Mouse (Mus musculus): ENCODE results near the gene Gdpgp1. TPM values are rescaled to one million over a fixed set of nuclear protein-coding genes. Genes with fewer than 3 reads are reported as not detected.

Gene Gdpgp1
- polyA plus RNA-seq, 1 experiment from 2014 or later, result 6.5 TPM

- under 1% methylated on average over 45 of the region's 51 CpGs for WGBS
Observed at GRCm38 (mm10) chr7:80186531-80187296, 46.0 kb upstream of the Gdpgp1 start, which contains the start of gene Sema4b. Gene Sema4b (plus strand): TSS chr7:80186841.

GRCm38 (mm10) chr7:80187501-80187900 lies 45.2 kb upstream of the Gdpgp1 start:
- 66% methylated on average over 12 of the region's 12 CpGs for WGBS
- peak overlapping the region; percentile 90 for H3K27ac ChIP-seq (ENCODE audit: low read depth, low read length)
- H3K9ac ChIP-seq (ENCODE audit: low read depth, low read length), result peak overlapping the region; percentile 57; the same call in 1 of the 2 replicates
- H3K4me2 ChIP-seq (replicated peaks; ENCODE audit: low read depth), result peak overlapping the region; percentile 74
- no peak for ATAC-seq
- no peaks in the 10 kb centered on the region for H3K9me3 ChIP-seq (ENCODE audit: control insufficient read depth)
- peak overlapping the region; percentile 57 for H3K4me3 ChIP-seq (ENCODE audit: low read depth, low read length)
- peaks cover 29% of the 10 kb centered on the region for H3K4me1 ChIP-seq (replicated peaks; ENCODE audit: control insufficient read depth, insufficient read depth, low read length)
- H3K36me3 ChIP-seq (ENCODE audit: control insufficient read depth, insufficient read depth), result no peaks in the 10 kb centered on the region
- TF ChIP-seq CTCF (IDR thresholded peaks at IDR 0.05; ENCODE audit: low read depth), result no peak
- no peaks in the 10 kb centered on the region for H3K27me3 ChIP-seq (replicated peaks; ENCODE audit: control insufficient read depth, insufficient read depth, low read length)

More at GRCm38 (mm10) chr7:80186531-80187296, 46.0 kb upstream of the Gdpgp1 start, which contains the start of gene Sema4b:
- Histone ChIP-seq H3K4me1 (replicated peaks; ENCODE audit: control insufficient read depth, insufficient read depth, low read length) (peaks cover 23% of the 10 kb centered on the region), H3K9me3 (ENCODE audit: control insufficient read depth) (no peaks in the 10 kb centered on the region), H3K9ac (ENCODE audit: low read depth, low read length) (peak within 1 kb of the TSS; percentile 57), H3K36me3 (ENCODE audit: control insufficient read depth, insufficient read depth) (no peaks in the 10 kb centered on the region), H3K27me3 (replicated peaks; ENCODE audit: control insufficient read depth, insufficient read depth, low read length) (no peaks in the 10 kb centered on the region), H3K4me2 (replicated peaks; ENCODE audit: low read depth) (peak within 1 kb of the TSS; percentile 74), H3K27ac (ENCODE audit: low read depth, low read length) (peak within 1 kb of the TSS; percentile 90), H3K4me3 (ENCODE audit: low read depth, low read length) (peak within 1 kb of the TSS; percentile 57)
- peak; percentile 75 for ATAC-seq
- TF ChIP-seq CTCF (IDR thresholded peaks at IDR 0.05; ENCODE audit: low read depth), result peak; percentile 59

GRCm38 (mm10) chr7:80188579-80189125 lies 44.0 kb upstream of the Gdpgp1 start:
- TF ChIP-seq CTCF (IDR thresholded peaks at IDR 0.05; ENCODE audit: low read depth), result no peak
- no peak for ATAC-seq
- Histone ChIP-seq H3K9me3 (ENCODE audit: control insufficient read depth) (no peaks in the 10 kb centered on the region), H3K36me3 (ENCODE audit: control insufficient read depth, insufficient read depth) (no peaks in the 10 kb centered on the region), H3K4me3 (ENCODE audit: low read depth, low read length) (no peak overlapping the region), H3K27ac (ENCODE audit: low read depth, low read length) (no peak overlapping the region), H3K27me3 (replicated peaks; ENCODE audit: control insufficient read depth, insufficient read depth, low read length) (no peaks in the 10 kb centered on the region), H3K9ac (ENCODE audit: low read depth, low read length) (no peak overlapping the region), H3K4me2 (replicated peaks; ENCODE audit: low read depth) (no peak overlapping the region), H3K4me1 (replicated peaks; ENCODE audit: control insufficient read depth, insufficient read depth, low read length) (peaks cover 29% of the 10 kb centered on the region)
- WGBS, result 82% methylated on average over 2 of the region's 2 CpGs

DNA sequence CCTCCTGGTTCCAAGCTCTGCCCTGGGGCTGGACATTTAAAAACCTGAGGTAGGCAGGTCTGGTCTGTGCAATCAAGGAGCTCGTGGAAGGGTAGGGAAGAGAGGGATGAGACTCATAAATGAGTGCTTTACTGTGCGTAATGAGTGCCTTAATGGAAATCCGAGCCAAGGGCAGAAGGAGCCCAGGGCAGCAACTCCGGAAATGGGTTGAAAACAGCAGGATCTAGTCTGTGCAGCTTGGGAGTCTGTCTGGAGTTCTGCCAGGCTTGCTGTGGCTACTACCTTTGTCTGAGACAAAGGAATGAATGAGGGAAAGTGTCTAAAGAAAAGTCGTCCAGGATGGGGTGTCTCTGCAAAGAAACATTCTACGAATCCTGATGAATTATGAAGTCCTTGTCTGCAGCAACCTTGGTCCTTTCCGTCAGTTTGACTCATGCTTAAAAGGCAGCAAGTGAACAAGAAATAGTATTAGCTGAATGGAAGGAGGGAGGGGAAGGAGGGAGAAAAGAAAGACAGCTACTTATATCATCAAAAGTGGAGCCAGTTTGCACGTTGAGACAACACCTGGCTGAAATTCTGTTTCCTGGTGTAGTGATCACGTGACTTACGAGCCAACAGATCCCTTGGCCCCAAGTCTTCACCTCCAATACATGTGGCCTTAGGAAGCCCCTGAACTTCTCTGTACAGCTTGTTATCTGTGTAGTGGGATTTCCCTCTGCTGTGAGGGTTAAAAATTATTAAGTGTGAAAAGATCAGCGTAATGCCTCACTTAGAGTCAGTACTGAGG lies 43.3 kb upstream of the Gdpgp1 start:
- H3K9ac ChIP-seq (ENCODE audit: low read depth, low read length), result no peak overlapping the region
- WGBS, result 45% methylated on average over 11 of the region's 11 CpGs

DNA sequence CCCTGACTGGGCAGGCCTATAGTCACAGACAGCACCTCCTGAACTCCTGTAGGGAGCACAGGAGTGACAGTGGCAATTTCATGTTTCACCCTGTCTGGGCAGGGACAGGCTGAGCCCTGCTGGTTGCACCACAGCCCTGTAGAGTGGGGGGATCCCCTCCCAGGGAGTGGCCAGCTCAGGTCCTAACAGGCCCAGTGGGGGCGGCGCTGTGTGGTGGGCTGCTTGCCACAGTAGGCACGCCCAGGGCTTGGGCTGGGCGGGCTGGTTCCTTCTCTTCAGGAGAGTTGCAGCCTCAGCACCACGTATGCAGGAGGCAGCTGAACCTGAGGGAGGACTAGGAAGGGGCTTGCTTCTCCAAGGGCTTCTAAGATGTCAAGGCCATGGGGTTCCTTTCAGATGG lies 41.2 kb upstream of the Gdpgp1 start:
- WGBS, result 53% methylated on average over 5 of the region's 5 CpGs
- H3K4me3 ChIP-seq (ENCODE audit: low read depth, low read length), result no peak overlapping the region
- no peaks in the 10 kb centered on the region for H3K36me3 ChIP-seq (ENCODE audit: control insufficient read depth, insufficient read depth)
- H3K9ac ChIP-seq (ENCODE audit: low read depth, low read length), result no peak overlapping the region
- H3K4me1 ChIP-seq (replicated peaks; ENCODE audit: control insufficient read depth, insufficient read depth, low read length), result peaks cover 16% of the 10 kb centered on the region
- H3K27ac ChIP-seq (ENCODE audit: low read depth, low read length), result peak overlapping the region; percentile 90
- H3K4me2 ChIP-seq (replicated peaks; ENCODE audit: low read depth), result peak overlapping the region; percentile 67; the same call in 1 of the 2 replicates
- H3K27me3 ChIP-seq (replicated peaks; ENCODE audit: control insufficient read depth, insufficient read depth, low read length), result no peaks in the 10 kb centered on the region
- TF ChIP-seq CTCF (IDR thresholded peaks at IDR 0.05; ENCODE audit: low read depth), result no peak
- H3K9me3 ChIP-seq (ENCODE audit: control insufficient read depth), result no peaks in the 10 kb centered on the region
- no peak; the same call in 1 of the 2 replicates for ATAC-seq

More for the DNA sequence above, 43.3 kb upstream of the Gdpgp1 start:
- Histone ChIP-seq H3K27ac (ENCODE audit: low read depth, low read length) (0 out of 2 replicates have a peak overlapping the region, but pooled peaks have one; percentile 3), H3K9me3 (ENCODE audit: control insufficient read depth) (no peaks in the 10 kb centered on the region), H3K4me2 (replicated peaks; ENCODE audit: low read depth) (no peak overlapping the region; the same call in 1 of the 2 replicates), H3K4me3 (ENCODE audit: low read depth, low read length) (no peak overlapping the region), H3K36me3 (ENCODE audit: control insufficient read depth, insufficient read depth) (no peaks in the 10 kb centered on the region), H3K4me1 (replicated peaks; ENCODE audit: control insufficient read depth, insufficient read depth, low read length) (peaks cover 29% of the 10 kb centered on the region), H3K27me3 (replicated peaks; ENCODE audit: control insufficient read depth, insufficient read depth, low read length) (no peaks in the 10 kb centered on the region)
- TF ChIP-seq CTCF (IDR thresholded peaks at IDR 0.05; ENCODE audit: low read depth), result no peak
- ATAC-seq, result no peak

Measured in intestine, postnatal 0 days (tissue).